Mouse (Mus musculus) urinary bladder, postnatal 25 days (tissue): ENCODE results near the gene Pcsk6.

Source experiments
- DNase-seq: peaks from one replicate; pipeline ENCODE4 v3.0.0; 2022; ENCODE audit warnings: low spot score

Gene Pcsk6

GRCm38 (mm10) chr7:66001035-66001754, 139.7 kb downstream of the Pcsk6 start:
- DNase-seq: no peak

GRCm38 (mm10) chr7:66001797-66002196, 140.3 kb downstream of the Pcsk6 start:
- DNase-seq: no peak

GRCm38 (mm10) chr7:66003447-66003846, 141.9 kb downstream of the Pcsk6 start:
- no peak for DNase-seq

GRCm38 (mm10) chr7:66003865-66004638, 142.5 kb downstream of the Pcsk6 start:
- no peak for DNase-seq

- DNase-seq: no peak
Observed at GRCm38 (mm10) chr7:66005066-66005465, 143.5 kb downstream of the Pcsk6 start.

GRCm38 (mm10) chr7:66008161-66008891, 146.8 kb downstream of the Pcsk6 start:
- no peak for DNase-seq

- DNase-seq: no peak
Observed at GRCm38 (mm10) chr7:66008892-66009273, 147.3 kb downstream of the Pcsk6 start.

- no peak for DNase-seq
Observed at GRCm38 (mm10) chr7:66010518-66010917, 149.0 kb downstream of the Pcsk6 start.

GRCm38 (mm10) chr7:66027747-66028146, 166.2 kb downstream of the Pcsk6 start:
- no peak for DNase-seq

- DNase-seq: no peak
Observed at GRCm38 (mm10) chr7:66028766-66029512, 167.4 kb downstream of the Pcsk6 start.

- DNase-seq: no peak
Observed at GRCm38 (mm10) chr7:66036809-66037208, 175.3 kb downstream of the Pcsk6 start.

GRCm38 (mm10) chr7:66038261-66038660, 176.7 kb downstream of the Pcsk6 start:
- DNase-seq: no peak

- DNase-seq: no peak
Observed at GRCm38 (mm10) chr7:66038730-66039129, 177.2 kb downstream of the Pcsk6 start.

- no peak for DNase-seq
Observed at GRCm38 (mm10) chr7:66040026-66040814, 178.7 kb downstream of the Pcsk6 start.

- DNase-seq: no peak
Observed at GRCm38 (mm10) chr7:66043552-66044459, 182.3 kb downstream of the Pcsk6 start, which contains the start of gene Gm45213. Gene Gm45213, plus strand, starts transcription at chr7:66043602.

GRCm38 (mm10) chr7:66044617-66045016, 183.1 kb downstream of the Pcsk6 start:
- no peak for DNase-seq

GRCm38 (mm10) chr7:66046921-66047918, 185.7 kb downstream of the Pcsk6 start:
- no peak for DNase-seq

- no peak for DNase-seq
Observed at GRCm38 (mm10) chr7:66047975-66048374, 186.4 kb downstream of the Pcsk6 start.
